Mouse (Mus musculus): Measurements from ENCODE around the gene Def8.

GRCm38 (mm10) chr8:123428343-123428893, 5.1 kb downstream of the Def8 start:
- TF ChIP-seq CTCF (IDR thresholded peaks at IDR 0.05), result no peak
- no peak for TF ChIP-seq POLR2A (IDR thresholded peaks at IDR 0.05; ENCODE audit: insufficient read depth, low read depth, low read length)

Data from heart, adult 2 months (tissue).